Mouse (Mus musculus): ENCODE data around the gene Esrrg. TPM values are rescaled to one million over a fixed set of nuclear protein-coding genes. Genes with fewer than 3 reads are reported as not detected.

Esrrg gene
- polyA plus RNA-seq, 1 experiment from 2014 or later, result 36.6 TPM

- ATAC-seq (ENCODE audit: low FRiP score, low read depth), result no peak
- no peaks in the 10 kb centered on the region for H3K36me3 ChIP-seq
- no peak overlapping the region for H3K4me3 ChIP-seq
- H3K4me2 ChIP-seq, result no peak overlapping the region
- H3K9ac ChIP-seq, result no peak overlapping the region
- H3K9me3 ChIP-seq, result no peaks in the 10 kb centered on the region
- no peaks in the 10 kb centered on the region; the same call in 1 of the 2 replicates for H3K4me1 ChIP-seq (replicated peaks)
- WGBS, result 89% methylated on average over 1 of the region's 1 CpGs
- H3K27me3 ChIP-seq, result no peaks in the 10 kb centered on the region
- H3K27ac ChIP-seq (replicated peaks), result no peak overlapping the region
These were observed 116.8 kb downstream of the Esrrg start for GRCm38 (mm10) chr1:187725351-187725750.

- Histone ChIP-seq H3K36me3 (no peaks in the 10 kb centered on the region), H3K9me3 (no peaks in the 10 kb centered on the region), H3K4me3 (no peak overlapping the region), H3K9ac (no peak overlapping the region), H3K27ac (replicated peaks) (no peak overlapping the region), H3K4me2 (no peak overlapping the region), H3K4me1 (replicated peaks) (no peaks in the 10 kb centered on the region), H3K27me3 (no peaks in the 10 kb centered on the region)
- ATAC-seq (ENCODE audit: low FRiP score, low read depth), result no peak
- WGBS, result 95% methylated on average over 4 of the region's 4 CpGs
These were observed 122.6 kb downstream of the Esrrg start for GRCm38 (mm10) chr1:187731171-187731570.

GRCm38 (mm10) chr1:187736507-187736906 lies 127.9 kb downstream of the Esrrg start:
- H3K9me3 ChIP-seq, result no peaks in the 10 kb centered on the region
- H3K9ac ChIP-seq, result no peak overlapping the region
- WGBS, result 60% methylated on average over 14 of the region's 14 CpGs
- H3K36me3 ChIP-seq, result no peaks in the 10 kb centered on the region
- H3K27ac ChIP-seq (replicated peaks), result no peak overlapping the region
- no peak overlapping the region for H3K4me2 ChIP-seq
- no peak for ATAC-seq (ENCODE audit: low FRiP score, low read depth)
- no peaks in the 10 kb centered on the region for H3K27me3 ChIP-seq
- no peaks in the 10 kb centered on the region for H3K4me1 ChIP-seq (replicated peaks)
- no peak overlapping the region for H3K4me3 ChIP-seq

GRCm38 (mm10) chr1:187737296-187737695 lies 128.7 kb downstream of the Esrrg start:
- H3K27ac ChIP-seq (replicated peaks), result no peak overlapping the region
- H3K4me1 ChIP-seq (replicated peaks), result no peaks in the 10 kb centered on the region
- 87% methylated on average over 7 of the region's 7 CpGs for WGBS
- H3K4me2 ChIP-seq, result no peak overlapping the region
- H3K27me3 ChIP-seq, result no peaks in the 10 kb centered on the region
- no peak for ATAC-seq (ENCODE audit: low FRiP score, low read depth)
- no peaks in the 10 kb centered on the region for H3K9me3 ChIP-seq
- no peak overlapping the region for H3K4me3 ChIP-seq
- H3K36me3 ChIP-seq, result no peaks in the 10 kb centered on the region
- H3K9ac ChIP-seq, result no peak overlapping the region

- Histone ChIP-seq H3K4me3 (no peak overlapping the region), H3K27me3 (no peaks in the 10 kb centered on the region), H3K4me2 (no peak overlapping the region), H3K9ac (no peak overlapping the region), H3K9me3 (no peaks in the 10 kb centered on the region), H3K4me1 (replicated peaks) (no peaks in the 10 kb centered on the region), H3K36me3 (no peaks in the 10 kb centered on the region), H3K27ac (replicated peaks) (no peak overlapping the region)
- ATAC-seq (ENCODE audit: low FRiP score, low read depth), result no peak
- 92% methylated on average over 12 of the region's 12 CpGs for whole genome bisulfite sequencing
These were observed 131.9 kb downstream of the Esrrg start for GRCm38 (mm10) chr1:187740531-187740930.

GRCm38 (mm10) chr1:187741306-187741705 lies 132.7 kb downstream of the Esrrg start:
- Histone ChIP-seq H3K27me3 (no peaks in the 10 kb centered on the region), H3K4me2 (no peak overlapping the region), H3K36me3 (no peaks in the 10 kb centered on the region), H3K27ac (replicated peaks) (no peak overlapping the region), H3K9ac (no peak overlapping the region), H3K4me1 (replicated peaks) (no peaks in the 10 kb centered on the region), H3K4me3 (no peak overlapping the region), H3K9me3 (no peaks in the 10 kb centered on the region)
- 90% methylated on average over 7 of the region's 7 CpGs for WGBS
- ATAC-seq (ENCODE audit: low FRiP score, low read depth), result no peak

- no peaks in the 10 kb centered on the region for H3K4me1 ChIP-seq (replicated peaks)
- H3K9me3 ChIP-seq, result no peaks in the 10 kb centered on the region
- no peak overlapping the region for H3K4me3 ChIP-seq
- no peak overlapping the region for H3K9ac ChIP-seq
- no peaks in the 10 kb centered on the region for H3K36me3 ChIP-seq
- no peaks in the 10 kb centered on the region for H3K27me3 ChIP-seq
- H3K4me2 ChIP-seq, result no peak overlapping the region
- H3K27ac ChIP-seq (replicated peaks), result no peak overlapping the region
- ATAC-seq (ENCODE audit: low FRiP score, low read depth), result no peak
- WGBS, result 81% methylated on average over 8 of the region's 8 CpGs
These were observed 133.5 kb downstream of the Esrrg start for GRCm38 (mm10) chr1:187742071-187742470.

- no peak for ATAC-seq (ENCODE audit: low FRiP score, low read depth)
- 89% methylated on average over 3 of the region's 3 CpGs for WGBS
These were observed 140.7 kb downstream of the Esrrg start for GRCm38 (mm10) chr1:187749294-187749693.

GRCm38 (mm10) chr1:187749931-187750330 lies 141.3 kb downstream of the Esrrg start:
- Histone ChIP-seq H3K4me3 (no peak overlapping the region), H3K36me3 (no peaks in the 10 kb centered on the region), H3K4me2 (no peak overlapping the region), H3K27me3 (no peaks in the 10 kb centered on the region), H3K9me3 (no peaks in the 10 kb centered on the region), H3K4me1 (replicated peaks) (no peaks in the 10 kb centered on the region), H3K27ac (replicated peaks) (no peak overlapping the region), H3K9ac (no peak overlapping the region)
- no peak for ATAC-seq (ENCODE audit: low FRiP score, low read depth)
- 70% methylated on average over 5 of the region's 5 CpGs for WGBS

More at GRCm38 (mm10) chr1:187749294-187749693, 140.7 kb downstream of the Esrrg start:
- H3K9me3 ChIP-seq, result no peaks in the 10 kb centered on the region
- no peak overlapping the region for H3K4me2 ChIP-seq
- H3K4me1 ChIP-seq (replicated peaks), result no peaks in the 10 kb centered on the region
- no peak overlapping the region for H3K4me3 ChIP-seq
- no peaks in the 10 kb centered on the region for H3K27me3 ChIP-seq
- no peak overlapping the region for H3K27ac ChIP-seq (replicated peaks)
- H3K9ac ChIP-seq, result no peak overlapping the region
- H3K36me3 ChIP-seq, result no peaks in the 10 kb centered on the region

- WGBS, result 71% methylated on average over 13 of the region's 13 CpGs
- ATAC-seq (ENCODE audit: low FRiP score, low read depth), result no peak
These were observed 146.9 kb downstream of the Esrrg start for GRCm38 (mm10) chr1:187755528-187755927.

GRCm38 (mm10) chr1:187757981-187758380 lies 149.4 kb downstream of the Esrrg start:
- no peak overlapping the region for H3K4me3 ChIP-seq
- no peak for ATAC-seq (ENCODE audit: low FRiP score, low read depth)
- WGBS, result 70% methylated on average over 1 of the region's 1 CpGs
- H3K9me3 ChIP-seq, result no peaks in the 10 kb centered on the region
- H3K4me2 ChIP-seq, result no peak overlapping the region
- no peaks in the 10 kb centered on the region for H3K27me3 ChIP-seq
- no peak overlapping the region for H3K27ac ChIP-seq (replicated peaks)
- H3K36me3 ChIP-seq, result no peaks in the 10 kb centered on the region
- no peaks in the 10 kb centered on the region for H3K4me1 ChIP-seq (replicated peaks)
- H3K9ac ChIP-seq, result no peak overlapping the region

More at GRCm38 (mm10) chr1:187755528-187755927, 146.9 kb downstream of the Esrrg start:
- Histone ChIP-seq H3K9ac (no peak overlapping the region), H3K9me3 (no peaks in the 10 kb centered on the region), H3K4me3 (no peak overlapping the region), H3K36me3 (no peaks in the 10 kb centered on the region), H3K27me3 (no peaks in the 10 kb centered on the region), H3K27ac (replicated peaks) (no peak overlapping the region), H3K4me1 (replicated peaks) (no peaks in the 10 kb centered on the region), H3K4me2 (no peak overlapping the region)

- Histone ChIP-seq H3K4me2 (no peak overlapping the region), H3K27ac (replicated peaks) (no peak overlapping the region), H3K9ac (no peak overlapping the region), H3K9me3 (no peaks in the 10 kb centered on the region), H3K4me1 (replicated peaks) (no peaks in the 10 kb centered on the region), H3K27me3 (no peaks in the 10 kb centered on the region), H3K36me3 (no peaks in the 10 kb centered on the region), H3K4me3 (no peak overlapping the region)
- WGBS, result 80% methylated on average over 3 of the region's 3 CpGs
- no peak for ATAC-seq (ENCODE audit: low FRiP score, low read depth)
These were observed 150.0 kb downstream of the Esrrg start for GRCm38 (mm10) chr1:187758546-187758945.

- 87% methylated on average over 3 of the region's 3 CpGs for WGBS
These were observed 150.9 kb downstream of the Esrrg start for GRCm38 (mm10) chr1:187759536-187759935.

More at GRCm38 (mm10) chr1:187759536-187759935, 150.9 kb downstream of the Esrrg start:
- Histone ChIP-seq H3K36me3 (no peaks in the 10 kb centered on the region), H3K9ac (no peak overlapping the region), H3K4me1 (replicated peaks) (no peaks in the 10 kb centered on the region), H3K27me3 (no peaks in the 10 kb centered on the region), H3K27ac (replicated peaks) (no peak overlapping the region), H3K4me2 (no peak overlapping the region), H3K4me3 (no peak overlapping the region), H3K9me3 (no peaks in the 10 kb centered on the region)
- no peak for ATAC-seq (ENCODE audit: low FRiP score, low read depth)
